Mouse (Mus musculus): Measurements from ENCODE around the gene Cep126.

The Cep126 gene

DNA sequence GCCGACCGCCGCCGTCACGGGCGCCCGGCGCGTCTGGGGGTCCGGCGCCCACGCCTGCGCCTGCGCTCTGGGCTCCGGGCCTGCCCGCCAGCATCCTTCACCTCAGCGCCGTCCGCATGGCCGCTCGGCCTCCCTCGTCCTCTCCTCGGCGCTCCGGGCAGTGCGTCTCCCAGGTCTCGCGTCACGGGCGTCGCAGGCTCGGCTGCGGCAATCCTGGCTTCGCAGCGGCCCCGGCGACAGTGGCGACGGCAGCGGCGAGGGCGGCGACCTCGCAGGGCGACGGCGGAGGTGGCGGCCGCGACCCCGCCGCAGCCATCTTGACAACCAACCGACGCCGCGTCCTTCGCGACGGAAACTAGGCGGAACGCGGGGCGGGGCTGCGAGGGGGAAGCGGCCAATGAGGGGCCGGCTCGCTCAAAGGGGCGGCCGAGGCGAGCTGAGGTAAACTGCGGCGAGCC is at the start of gene Cep126:
TSS of gene Cep126 (minus strand) at position 178 of the 458 bp plus-strand sequence.
- DNase-seq (ENCODE audit: low read depth) = peak; percentile 66

DNA sequence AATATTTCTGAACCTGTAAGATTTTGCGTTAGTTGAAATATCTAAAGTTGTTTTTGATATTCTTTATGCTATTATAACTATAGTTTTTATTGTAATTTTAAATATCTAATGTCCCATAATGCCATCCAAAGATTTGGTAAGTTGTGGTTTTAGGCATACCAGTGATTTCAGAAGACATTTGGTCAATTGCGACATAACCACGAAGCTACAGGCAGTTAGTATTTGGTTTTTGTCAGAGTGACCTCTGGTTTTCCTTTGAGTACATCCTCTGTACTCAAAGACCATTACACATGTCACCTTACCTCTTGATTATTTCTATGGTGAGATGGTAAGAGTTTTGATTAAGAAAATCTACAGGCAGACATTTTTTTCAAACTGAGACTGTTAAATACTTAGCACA is 45.5 kb upstream of the Cep126 start:
- DNase-seq (ENCODE audit: low read depth) = no peak

DNA sequence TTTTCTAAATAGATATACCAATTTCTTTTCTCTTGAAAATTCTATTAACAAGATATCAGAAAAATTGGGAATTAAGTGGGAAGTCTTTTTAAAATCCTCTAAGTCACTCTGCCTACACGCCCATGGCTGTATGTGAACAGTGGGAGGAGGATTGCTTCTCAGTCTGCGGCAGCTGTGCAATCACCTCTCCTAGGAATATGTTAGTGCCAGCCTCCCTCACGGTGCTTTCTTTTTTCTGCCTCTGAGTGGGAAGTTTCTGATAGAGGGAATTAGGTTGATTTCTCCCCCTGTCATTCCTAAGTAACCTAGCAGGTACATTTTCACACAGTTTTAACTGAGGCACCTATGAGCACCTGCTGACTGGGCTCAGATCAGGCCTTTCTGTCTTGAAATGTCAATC is 43.0 kb upstream of the Cep126 start:
- DNase-seq (ENCODE audit: low read depth) = no peak

DNA sequence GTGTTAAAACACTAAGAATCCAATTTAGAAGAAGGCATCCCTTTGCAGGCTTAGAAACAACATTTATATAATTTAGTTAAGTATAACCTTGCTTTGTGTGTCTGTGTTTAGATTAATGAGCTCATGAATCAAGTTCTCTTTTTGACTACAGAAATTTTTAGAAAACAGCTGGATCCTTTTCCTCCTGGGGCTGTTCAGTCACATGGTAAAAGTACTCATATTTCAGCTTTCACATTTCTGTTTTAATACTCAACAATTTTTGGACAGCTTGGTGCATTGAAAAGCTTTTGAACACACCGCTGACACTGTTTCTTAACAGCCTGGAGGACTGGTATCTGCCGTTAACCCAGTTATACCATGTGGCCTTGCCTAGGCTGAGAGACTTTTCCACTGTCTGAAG is 22.9 kb upstream of the Cep126 start:
- no peak for DNase-seq (ENCODE audit: low read depth)

DNA sequence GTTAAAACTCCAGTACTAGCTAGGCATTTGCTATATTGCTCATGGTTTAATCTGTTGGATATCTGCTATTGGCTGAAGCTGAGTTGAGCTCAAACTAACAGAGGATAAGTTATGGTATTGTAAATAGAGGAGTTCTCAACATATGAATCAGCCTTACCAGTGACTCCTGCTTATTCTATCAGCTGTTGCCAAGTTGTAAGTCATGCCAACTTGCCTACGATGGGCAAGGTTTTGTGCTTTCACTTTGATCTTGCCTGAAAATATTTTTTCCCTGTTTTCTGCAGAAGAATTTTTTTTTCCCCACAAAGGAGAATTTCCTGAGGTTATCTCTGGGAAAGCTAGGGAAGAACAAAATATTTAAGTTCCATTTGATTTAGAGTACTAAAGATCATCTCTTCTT is 5.4 kb upstream of the Cep126 start:
- no peak for DNase-seq (ENCODE audit: low read depth)

DNA sequence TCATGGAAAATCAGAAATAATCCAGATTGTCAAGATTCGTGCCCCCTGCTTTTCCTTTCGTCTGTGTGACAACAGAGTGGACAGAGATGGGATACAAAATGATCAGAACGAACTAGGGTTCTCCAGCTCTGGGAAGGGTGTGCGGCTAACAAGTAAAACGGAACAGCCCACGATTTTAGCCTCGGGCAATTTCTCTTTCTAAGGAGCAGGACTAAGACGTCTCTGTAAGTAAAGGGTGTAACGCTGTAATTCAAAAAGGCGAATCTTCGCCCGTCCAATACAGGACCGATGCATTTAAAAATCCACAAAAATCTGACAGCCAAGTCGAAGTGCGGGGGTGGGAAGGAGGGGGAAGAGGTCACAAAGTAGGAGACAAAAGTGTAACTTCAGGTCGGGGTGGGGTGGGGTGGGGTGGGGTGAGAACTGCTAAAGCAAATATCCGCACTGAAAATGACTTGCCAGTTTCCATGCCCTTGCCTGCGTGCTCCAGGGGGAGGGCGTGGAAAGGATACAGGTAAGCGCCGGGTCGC is 443 bp downstream of the Cep126 start:
- DNase-seq (ENCODE audit: low read depth) = no peak

DNA sequence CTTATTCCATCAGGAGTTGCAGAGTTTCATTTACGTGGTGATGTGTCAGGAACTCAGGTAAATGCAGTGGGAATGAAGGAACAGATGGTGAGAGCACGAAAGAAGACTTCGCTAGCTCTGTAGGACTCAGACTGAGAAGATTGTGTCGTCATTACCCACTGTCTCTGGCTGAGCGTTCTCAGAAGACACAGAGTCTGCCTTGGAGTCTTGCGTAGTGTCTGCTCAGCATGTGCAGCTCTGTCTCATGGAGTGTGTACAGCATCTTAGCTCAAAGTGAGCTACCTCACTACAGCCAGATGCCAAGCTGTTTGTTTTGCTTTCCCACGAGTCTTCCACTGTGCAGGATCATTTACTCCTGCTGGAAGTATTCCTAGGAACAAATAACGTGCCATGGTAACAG is 10.6 kb downstream of the Cep126 start:
- no peak for DNase-seq (ENCODE audit: low read depth)

DNA sequence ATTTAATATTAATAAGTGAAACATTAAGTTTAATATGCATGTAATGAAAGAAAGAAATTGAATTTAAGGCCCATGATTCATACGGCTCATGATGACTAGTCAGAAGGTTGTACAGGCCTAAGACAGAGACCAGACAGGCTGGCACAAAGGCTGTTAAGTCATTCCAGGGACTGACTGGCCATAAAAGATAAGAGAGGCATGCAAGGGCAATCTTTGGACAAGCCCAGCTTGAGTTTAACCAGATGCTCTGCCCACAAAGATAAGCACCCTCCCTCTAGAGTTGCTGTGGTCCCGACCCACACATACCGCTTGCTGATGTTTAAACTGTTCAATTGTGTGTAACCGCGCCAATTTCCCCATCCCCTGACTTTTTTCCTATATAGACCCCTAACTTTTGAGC is 19.6 kb downstream of the Cep126 start:
- DNase-seq (ENCODE audit: low read depth) = no peak

DNA sequence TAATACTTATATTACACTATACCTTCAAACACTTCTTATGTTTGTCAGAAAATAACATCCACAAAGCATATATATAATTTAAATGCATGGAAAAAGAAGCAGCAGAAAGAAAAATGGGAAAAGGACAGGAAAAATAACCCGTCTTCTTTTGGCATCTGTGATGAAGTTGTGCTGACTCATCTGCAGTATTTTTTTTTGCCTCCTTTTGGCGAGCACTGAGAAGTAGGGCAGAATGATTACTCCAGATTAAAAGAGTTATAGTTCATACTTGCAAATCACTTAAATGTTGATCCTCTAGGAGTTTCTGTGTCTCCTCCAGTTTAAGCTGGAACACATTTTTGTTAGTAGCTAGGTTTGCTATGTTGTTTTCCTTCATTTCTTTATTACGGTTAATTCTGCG is 31.0 kb downstream of the Cep126 start:
- no peak for DNase-seq (ENCODE audit: low read depth)

DNA sequence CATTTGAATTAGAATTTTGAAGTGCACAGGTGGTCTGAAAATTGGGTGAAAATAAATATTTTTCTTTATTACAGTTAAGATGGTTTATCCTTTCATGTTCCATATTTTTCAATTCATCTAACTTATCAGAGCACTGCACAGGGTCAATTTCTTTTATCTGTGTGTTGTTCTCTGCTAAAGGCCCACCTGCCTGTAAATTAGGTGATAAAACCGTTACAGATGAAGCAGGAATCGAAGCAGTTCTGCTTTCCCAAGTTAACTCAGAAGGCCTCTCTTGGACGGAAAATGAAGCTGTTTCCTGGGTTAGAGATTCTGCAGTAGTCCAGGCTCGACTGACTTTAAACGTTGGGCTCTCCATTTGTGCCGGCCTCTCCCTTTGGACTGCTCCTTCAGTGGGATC is 33.1 kb downstream of the Cep126 start:
- peak; percentile 13 for DNase-seq (ENCODE audit: low read depth)

DNA sequence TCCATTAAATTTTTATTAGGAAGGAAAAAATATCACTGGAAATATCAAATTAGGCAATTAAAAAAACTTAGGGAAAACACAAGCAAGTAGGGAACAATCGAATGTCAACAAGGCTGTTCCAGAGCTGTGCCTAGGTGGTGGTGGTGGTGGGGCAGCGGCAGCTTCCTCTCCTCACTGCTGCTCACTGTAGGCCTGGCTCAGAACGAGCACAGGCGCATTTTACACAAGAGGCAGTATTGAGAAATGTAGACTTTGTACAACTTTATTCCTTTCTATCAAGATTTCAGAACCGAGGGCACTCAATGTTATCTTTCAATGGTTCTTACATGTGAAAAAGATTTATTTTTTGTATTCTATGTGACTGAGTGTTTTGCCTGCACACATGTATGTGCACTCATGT is 55.2 kb downstream of the Cep126 start:
- no peak for DNase-seq (ENCODE audit: low read depth)

DNA sequence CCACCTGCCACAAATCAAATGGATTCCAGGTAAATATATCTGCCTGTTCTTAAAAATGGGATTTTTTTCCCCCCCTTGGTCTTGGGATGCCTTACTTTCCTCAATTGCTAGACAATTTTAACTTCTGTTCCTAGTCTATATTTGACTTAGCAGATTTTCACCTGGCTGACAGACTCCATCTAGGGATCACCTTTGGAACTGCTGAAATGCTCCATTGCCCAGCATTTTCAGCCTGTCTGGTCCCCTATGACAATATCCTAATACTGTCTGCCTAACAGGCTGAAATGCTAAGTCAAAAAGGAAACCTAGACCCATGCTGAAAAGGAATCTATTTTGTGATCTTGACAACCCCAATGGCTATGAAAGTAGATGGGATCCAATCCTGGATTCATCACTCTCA is 59.7 kb downstream of the Cep126 start:
- DNase-seq (ENCODE audit: low read depth) = no peak

DNA sequence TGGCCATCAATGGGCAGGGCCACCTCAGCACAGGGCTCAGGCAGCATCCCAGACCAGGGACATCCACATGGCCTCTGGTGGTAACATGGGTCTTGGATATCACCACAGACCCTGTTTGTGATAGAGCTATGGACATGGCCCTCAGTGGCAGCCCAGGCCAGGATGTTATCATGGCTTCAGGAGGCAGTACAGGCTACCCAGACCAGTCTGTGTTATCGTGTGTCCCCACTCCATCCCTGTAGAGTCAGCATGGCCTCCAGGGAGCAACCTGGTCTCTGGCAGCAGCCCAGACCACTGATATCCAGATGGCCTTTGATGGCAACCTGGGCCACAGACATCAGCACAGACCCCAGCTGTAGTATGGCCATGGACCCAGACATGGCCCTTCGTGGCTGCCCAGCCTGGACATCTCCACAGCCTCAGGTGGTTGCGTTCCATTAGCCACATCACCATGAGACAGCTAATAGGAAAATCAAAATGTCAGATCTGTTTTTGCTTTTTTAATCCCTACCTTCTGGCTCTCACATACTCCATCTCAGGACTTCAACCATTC is 60.8 kb downstream of the Cep126 start:
- no peak for DNase-seq (ENCODE audit: low read depth)

DNA sequence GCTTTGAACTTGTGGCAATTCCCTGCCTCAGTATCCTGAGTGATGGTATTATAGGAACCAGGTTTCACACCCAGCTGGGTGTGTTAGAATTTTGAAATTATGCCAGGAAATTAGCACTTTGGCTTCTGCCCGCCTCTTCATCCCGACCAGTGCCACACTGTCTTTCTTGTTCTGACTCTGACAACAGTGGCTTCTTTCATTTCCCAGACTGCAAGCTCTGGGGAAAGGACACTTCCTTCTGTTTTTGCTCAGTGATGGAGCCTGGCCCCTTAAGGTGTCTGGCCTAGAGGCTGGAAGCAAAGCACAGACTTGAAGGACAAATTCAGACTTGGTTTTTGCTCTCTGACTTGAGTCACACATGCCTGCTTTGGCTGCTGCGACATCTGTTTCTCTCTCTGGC is 74.5 kb downstream of the Cep126 start:
- DNase-seq (ENCODE audit: low read depth) = no peak

DNA sequence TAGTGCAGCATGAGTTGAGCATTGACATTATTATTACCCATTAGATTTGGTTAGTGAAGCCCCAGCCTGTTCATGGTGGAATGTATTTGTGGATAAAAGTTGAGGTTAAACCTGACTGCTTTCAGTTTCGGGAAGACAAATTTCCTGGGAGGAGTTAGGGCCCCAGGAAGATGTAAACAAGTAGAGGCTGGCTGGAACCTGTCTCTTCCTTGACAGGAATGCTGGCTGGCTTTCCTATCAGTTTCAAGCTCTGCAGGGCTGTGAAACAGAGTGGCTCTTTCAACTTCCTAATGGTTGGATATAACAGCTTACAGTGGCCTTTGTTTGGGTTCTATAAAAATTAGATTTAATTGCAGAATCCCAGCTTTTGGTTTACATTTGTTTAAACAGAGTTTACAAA is 79.3 kb downstream of the Cep126 start:
- no peak for DNase-seq (ENCODE audit: low read depth)

DNA sequence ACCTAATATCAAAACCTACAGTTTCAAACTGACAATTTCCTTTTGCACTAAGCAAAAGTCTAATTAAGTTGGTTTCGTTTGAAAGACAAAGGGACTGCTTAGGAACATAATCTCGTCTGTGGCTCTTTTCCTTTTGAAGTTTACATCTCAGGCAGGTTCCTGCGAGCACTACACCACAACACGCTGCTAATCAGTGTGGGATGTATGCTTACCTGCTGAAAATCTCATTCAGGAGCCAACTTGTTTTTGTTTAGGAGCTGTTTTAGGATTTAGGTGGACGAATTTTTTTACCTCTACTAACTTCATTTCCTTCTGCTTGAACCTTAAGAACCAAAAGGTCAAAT is 91.1 kb downstream of the Cep126 start:
- DNase-seq (ENCODE audit: low read depth) = no peak

DNA sequence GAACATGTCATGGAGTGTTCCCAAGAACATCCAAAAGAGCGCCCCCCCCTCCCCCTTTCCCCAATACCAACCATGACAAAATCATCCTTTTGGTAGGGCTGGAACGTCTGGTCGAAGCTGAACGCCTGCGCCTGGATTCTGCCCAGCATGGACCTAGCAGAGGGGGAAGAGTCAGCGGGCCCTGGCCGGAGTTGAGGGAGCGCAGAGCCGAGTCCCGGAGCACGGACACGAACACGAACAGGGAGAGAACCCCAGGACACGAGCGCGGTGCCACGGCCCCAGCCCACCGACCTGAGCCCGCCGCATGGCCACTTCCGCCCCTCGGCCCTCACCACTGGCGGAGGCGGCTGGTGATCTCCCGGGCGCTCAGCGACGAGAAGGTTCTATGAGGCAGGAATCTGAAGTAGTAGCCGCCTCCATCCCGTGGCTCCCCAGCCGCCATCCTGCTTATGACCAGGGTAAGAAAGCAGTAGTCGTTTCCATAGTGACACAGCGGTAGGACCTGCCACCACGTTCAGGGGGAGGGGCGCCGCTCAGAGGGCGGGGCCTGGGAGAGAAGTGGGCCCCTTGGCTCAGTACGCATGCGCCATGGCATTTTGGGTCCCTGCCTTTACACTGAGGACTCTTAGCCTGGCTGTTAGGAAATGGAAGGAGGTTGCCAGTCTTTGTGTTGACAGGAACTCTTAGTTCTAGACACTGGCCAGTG is 91.6 kb downstream of the Cep126 start, which contains the start of gene Cfap300:
TSS of gene Cfap300 (minus strand) at position 486 of the 706 bp plus-strand sequence.
- peak; percentile 90 for DNase-seq (ENCODE audit: low read depth)

DNA sequence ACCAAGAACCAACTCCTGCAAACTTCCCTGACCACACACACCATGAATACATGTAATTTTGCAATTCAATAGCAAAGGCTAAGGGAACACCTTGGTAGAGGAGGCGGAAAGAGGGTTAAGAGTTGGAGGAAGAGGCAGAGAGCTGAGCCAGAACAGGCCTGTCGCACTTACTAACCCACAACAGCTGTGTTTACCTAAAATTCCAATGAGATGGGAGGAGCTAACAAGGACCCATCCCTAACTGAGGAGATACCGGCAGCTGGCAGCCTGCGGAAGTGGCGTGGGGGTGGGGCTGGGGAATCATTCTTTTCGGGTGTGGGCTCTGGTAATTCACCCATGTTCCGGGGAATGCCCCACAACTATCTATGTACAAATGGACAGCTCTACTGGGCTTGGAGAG is 98.5 kb downstream of the Cep126 start:
- no peak for DNase-seq (ENCODE audit: low read depth)

DNA sequence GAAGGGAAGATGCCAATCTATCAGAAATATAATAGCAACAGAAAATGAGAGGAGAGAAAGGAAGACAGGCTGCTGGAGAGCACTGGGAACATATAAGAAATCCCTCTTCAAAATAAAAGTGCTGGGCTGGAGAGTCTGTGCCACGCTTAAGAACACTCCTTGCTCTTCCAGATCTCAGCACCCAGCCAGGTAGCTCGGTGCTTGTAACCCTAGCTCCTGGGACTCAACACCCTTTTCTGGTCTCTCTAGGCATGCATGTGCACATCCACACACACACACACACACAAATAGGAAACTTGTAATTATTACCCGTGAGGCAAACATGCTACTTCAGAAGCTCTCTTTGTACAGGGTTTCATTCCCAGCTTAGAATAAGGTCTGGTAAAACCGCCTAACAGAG is 99.0 kb downstream of the Cep126 start:
- DNase-seq (ENCODE audit: low read depth) = no peak

DNA sequence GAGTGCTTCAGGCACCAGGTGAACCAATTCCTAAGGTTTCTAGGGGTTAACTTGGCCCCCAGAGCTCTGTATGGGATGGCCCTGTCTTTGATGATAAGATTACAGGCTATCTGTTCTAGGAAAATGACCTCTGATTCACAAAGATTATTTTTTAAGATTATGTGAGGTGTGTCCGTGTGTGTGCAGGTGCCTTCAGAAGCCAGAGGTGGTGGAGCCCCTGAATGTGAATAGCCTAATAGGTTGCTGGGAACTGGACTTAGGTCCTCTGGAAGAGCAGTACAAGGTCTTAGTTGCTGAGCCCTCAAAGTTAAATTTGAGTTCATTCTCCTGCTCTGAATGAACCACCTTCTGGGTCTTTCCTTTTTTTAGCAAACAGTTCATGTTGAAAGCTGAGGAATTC is 100.0 kb downstream of the Cep126 start:
- no peak for DNase-seq (ENCODE audit: low read depth)

DNA sequence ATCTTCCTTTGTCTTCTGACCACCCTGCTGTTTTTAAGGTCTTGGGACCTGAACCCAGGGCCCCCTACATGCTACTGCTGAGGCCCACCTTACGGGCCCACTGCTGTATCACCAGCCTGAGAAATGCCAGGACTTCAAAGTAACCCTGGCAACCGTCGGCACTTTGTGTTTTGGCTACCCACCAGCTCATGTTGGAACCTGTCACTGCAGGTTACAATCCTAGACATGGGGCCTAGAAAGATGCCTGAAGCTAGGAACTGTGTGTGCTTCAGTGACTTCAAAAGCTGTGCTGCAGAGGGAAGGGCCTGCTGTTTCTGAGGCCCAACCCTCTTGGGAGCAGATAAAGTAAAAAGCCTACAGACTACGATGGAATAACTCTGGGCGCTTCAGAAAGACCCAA is 101.2 kb downstream of the Cep126 start:
- DNase-seq (ENCODE audit: low read depth) = no peak
